Mouse (Mus musculus) left cerebral cortex, adult 2 months (tissue): ENCODE data around the gene Cyp27b1. TPM values are rescaled to one million over a fixed set of nuclear protein-coding genes. Genes with fewer than 3 reads are reported as not detected.
A peak's percentile ranks its signal among the peaks of the same experiment; 100 is the strongest.

Experiments
- DNase-seq, 2 experiments: peaks; one replicate each; pipeline ENCODE4 v3.0.0; 2021 to 2022; ENCODE audit warnings: low spot score in 2 of 2, mixed read lengths in 1 of 2; ENCODE audit errors: extremely low spot score in 1 of 2
- H3K27ac ChIP-seq: fragments of 200-600 bp; 2 replicates; pipeline ENCODE4 v1.8.1; 2022
- H3K4me3 ChIP-seq: fragments of 200-600 bp; 2 replicates; pipeline ENCODE4 v1.8.1; 2022
- CTCF ChIP-seq: fragments of 200-600 bp; IDR thresholded peaks from 2 replicates; pipeline ENCODE4 v1.8.1; 2022; ENCODE audit warnings: antibody characterized with exemption, mild to moderate bottlenecking, moderate library complexity
- intact Hi-C: fragments of 180-260 bp; cut with DNase I; formaldehyde crosslinking; loops from one replicate; pipeline ENCODE4 v1.15.1; 2025
- total RNA-seq, 2 experiments: library from RNA; stranded (reverse); gene quantifications; 2 replicates each; pipeline ENCODE4 v1.2.3; 2021

The Cyp27b1 gene
- total RNA-seq, 2 experiments from 2014 or later, result 0.36 to 0.77 TPM

- no peak overlapping the region for H3K4me3 ChIP-seq
- H3K27ac ChIP-seq, result no peak overlapping the region
- intact Hi-C loops, result no loop called here
- no peak for TF ChIP-seq CTCF
- no peak for DNase-seq
Observed at GRCm38 (mm10) chr10:127037641-127038040, 10.4 kb upstream of the Cyp27b1 start.

DNA sequence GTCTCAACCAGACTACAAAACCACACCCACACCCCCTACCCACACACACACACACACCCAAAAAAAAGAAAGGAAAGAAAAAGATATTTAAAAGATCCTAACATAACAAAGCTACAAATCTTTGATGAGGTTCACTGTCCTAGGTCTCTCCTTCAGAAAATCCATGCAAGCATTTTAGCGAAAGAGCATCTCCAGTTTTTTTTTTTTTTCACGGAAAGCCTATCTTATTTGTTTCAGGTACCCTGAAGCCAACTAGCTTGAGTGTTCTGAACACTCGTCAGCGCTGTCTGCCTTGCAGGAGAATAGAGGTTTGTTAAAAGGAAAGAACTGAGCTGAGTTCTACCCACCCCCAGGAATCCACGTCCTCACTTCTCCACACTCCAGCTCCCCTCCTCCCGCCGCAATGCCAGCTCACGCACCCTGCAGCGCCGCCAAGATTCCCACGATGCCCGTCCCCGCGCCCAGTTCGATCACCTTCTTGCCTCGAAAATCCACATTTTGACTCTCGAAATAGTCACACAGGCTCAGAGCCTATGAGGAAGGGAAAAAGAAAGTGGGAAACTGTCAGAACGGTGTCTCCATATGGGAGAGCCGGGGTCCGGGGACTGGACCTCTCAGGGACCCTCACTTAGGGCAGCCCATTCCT is 7.4 kb upstream of the Cyp27b1 start:
- H3K4me3 ChIP-seq, result peak overlapping the region; percentile 88
- no peak for TF ChIP-seq CTCF
- intact Hi-C loops, result no loop called here
- DNase-seq, result peak; percentile 48 to 61
- H3K27ac ChIP-seq, result peak overlapping the region; percentile 76

GRCm38 (mm10) chr10:127041274-127041766 is 6.7 kb upstream of the Cyp27b1 start, which contains the start of the genes Mettl1 and Eef1akmt3:
Mettl1 (plus strand) TSS chr10:127041414.
Eef1akmt3 (minus strand) TSS chr10:127041513.
- H3K27ac ChIP-seq, result peak within 1 kb of the TSS; percentile 76

DNA sequence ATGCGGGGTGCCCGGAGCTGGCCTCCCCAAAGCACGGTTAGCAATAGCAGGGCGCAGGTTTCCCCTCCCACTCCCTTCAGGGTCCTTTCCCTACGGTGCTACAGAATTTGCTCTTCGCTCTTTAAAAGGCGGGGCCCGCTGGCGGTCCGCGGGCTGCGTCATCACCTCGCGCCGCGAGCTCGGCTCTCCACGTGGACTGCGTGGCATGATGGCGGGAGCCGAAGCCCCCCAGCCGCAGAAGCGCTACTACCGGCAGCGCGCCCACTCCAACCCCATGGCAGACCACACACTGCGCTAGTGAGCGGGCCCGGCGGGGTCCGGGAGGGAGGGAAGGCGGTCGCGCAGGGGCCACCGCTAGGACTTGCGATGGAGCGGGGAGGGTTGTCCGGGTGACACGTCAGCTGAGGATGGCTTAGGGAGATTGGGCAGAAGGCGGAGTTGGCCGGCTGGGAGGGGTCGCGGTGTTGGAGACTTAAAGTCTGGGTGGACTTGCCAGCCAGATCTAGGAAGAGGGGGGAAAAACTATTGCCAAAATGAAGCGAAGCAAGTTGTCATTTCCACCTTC is 6.2 kb upstream of the Cyp27b1 start:
- Histone ChIP-seq H3K27ac (peak overlapping the region; percentile 76), H3K4me3 (peak overlapping the region; percentile 88)
- intact Hi-C loops, result no loop called here
- TF ChIP-seq CTCF, result no peak; the same call in 1 of the 2 replicates
- peak; percentile 88 to 89 for DNase-seq

More at GRCm38 (mm10) chr10:127041274-127041766, 6.7 kb upstream of the Cyp27b1 start, which contains the start of the genes Mettl1 and Eef1akmt3:
- peak within 1 kb of the TSS; percentile 88 for H3K4me3 ChIP-seq
- TF ChIP-seq CTCF, result no peak
- peak in 1 of 2 experiments; percentile 49 for DNase-seq
- intact Hi-C loops, result no loop called here

DNA sequence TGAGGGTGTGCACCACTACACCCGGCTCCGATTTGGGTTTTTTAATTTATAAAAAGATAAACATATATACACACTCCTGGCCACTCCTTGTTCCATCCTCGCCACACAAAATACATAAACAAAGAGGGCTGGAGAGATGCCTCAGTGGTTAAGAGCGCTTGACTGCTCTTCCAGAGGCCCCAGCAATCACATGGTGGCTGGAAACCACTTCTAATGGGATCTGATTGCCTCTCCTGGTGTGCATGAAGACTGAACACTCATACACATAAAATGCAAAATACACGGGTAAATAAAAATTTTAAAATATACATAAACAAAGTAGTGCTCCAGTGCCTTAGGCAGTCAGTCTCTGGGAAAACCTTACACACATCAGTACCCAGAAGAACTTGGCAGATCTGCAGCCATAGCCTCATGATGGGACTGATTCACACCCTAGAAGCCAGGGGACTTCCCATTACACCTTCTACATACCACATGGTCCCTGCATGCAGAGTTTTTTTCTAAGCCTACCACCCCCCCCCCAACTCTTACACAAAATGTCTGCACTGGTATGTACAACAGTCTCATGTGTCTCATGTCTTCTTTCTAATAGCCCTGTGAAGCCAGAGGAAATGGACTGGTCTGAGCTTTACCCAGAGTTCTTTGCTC is 5.5 kb upstream of the Cyp27b1 start:
- no peak for DNase-seq
- Histone ChIP-seq H3K4me3 (peak overlapping the region; percentile 88), H3K27ac (no peak overlapping the region; the same call in 1 of the 2 replicates)
- intact Hi-C loops, result no loop called here
- TF ChIP-seq CTCF, result no peak

DNA sequence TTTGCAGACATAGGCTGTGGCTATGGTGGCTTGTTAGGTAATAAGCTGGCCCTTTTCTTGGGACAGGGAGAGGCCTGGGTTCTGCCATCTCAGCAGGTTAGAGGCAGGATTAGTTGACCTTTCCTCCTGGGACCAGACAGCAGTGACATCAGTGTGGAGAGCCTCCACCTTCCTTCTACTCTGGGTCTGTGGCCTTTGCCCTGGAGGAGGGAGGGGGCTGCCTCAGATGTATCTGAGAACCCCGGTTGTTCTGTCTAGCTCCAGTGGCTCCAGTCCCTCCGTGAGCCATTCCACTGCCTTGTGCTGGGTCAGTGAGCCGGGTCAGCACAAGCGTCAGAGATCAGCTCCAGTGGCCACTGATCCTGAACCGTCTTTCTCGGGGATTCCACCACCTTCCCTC is 4.9 kb upstream of the Cyp27b1 start:
- intact Hi-C loops, result no loop called here
- no peak for TF ChIP-seq CTCF
- Histone ChIP-seq H3K27ac (no peak overlapping the region), H3K4me3 (no peak overlapping the region)
- DNase-seq, result no peak

DNA sequence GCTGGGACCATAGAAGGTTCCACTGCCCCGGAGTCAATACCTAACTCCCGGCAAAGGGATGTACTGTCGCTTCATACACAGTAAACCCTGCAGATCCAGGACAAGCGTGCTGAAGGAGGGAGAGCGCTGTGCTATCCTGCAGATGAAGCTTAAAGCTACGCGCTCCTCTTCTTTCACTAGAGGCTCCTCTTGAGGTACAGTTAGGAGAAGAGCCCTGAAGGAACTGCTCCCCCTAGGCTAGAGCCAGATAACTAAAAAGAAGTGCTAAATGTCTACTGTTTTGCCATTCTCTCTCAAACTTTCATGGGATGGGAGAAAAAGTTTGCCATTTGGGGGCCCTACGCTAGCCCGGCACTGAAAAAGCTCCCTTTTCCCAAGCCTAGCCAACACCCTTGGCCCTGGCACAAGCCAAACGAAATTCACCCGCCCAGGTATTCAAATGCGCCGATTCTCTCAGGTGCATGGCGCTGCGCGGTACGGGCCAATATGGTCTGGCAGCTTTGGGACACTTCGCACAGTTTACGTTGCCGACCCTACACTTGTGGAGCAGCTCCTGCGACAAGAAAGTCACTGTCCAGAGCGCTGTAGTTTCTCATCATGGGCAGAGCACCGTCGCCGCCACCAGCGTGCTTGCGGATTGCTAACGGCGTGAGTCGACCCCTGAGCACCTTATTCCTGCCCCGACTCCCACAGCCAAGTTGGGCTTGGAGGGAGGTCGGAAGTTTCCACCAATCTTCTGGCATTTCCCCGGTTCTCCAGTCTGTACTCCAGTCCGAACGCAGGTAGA is 751 bp downstream of the Cyp27b1 start:
- no peak for DNase-seq
- TF ChIP-seq CTCF, result peak; percentile 27; the same call in 1 of the 2 replicates
- intact Hi-C loops, result no loop called here
- H3K4me3 ChIP-seq, result no peak overlapping the region
- H3K27ac ChIP-seq, result no peak overlapping the region

DNA sequence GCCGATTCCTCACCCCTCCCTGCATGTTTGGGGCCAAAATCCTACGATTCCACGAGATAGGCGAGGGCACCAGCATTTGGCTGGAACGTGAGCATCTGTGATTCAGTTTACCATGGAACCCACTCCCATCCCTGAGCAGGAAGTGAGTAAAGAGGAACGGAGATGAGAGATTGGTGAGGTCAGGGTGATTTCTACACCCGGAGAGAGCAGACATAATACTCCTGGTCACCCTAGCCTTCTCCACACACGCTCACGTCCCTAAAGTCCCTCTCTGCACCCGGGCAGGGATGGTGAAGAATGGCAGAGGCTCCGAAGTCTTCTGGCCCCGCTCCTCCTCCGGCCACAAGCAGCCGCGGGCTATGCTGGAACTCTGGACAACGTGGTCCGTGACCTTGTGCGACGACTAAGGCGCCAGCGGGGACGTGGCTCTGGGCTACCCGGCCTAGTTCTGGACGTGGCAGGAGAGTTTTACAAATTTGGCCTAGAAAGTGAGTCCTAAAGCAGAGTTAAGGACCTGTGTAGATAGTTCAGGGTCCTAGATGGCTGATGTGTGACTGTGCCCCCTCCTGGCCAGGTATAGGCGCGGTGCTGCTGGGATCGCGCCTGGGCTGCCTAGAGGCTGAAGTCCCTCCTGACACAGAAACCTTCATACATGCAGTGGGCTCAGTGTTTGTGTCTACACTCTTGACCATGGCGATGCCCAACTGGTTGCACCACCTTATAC is 1.5 kb downstream of the Cyp27b1 start:
- H3K4me3 ChIP-seq, result no peak overlapping the region
- intact Hi-C loops, result no loop called here
- no peak; the same call in 1 of the 2 replicates for TF ChIP-seq CTCF
- no peak for DNase-seq
- H3K27ac ChIP-seq, result no peak overlapping the region

DNA sequence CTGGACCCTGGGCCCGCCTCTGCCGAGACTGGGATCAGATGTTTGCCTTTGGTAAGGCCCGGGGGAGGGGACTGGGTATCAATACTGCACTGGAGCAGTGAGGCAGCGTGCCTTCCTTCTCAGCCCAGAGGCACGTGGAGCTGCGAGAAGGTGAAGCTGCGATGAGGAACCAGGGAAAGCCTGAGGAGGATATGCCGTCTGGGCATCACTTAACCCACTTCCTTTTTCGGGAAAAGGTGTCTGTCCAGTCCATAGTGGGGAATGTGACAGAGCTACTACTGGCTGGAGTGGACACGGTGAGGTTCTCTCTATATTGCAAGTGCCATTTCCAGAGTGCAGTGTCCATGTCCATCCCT is 2.0 kb downstream of the Cyp27b1 start:
- Histone ChIP-seq H3K27ac (no peak overlapping the region), H3K4me3 (no peak overlapping the region)
- intact Hi-C loops, result no loop called here
- TF ChIP-seq CTCF, result no peak
- DNase-seq, result no peak

GRCm38 (mm10) chr10:127054646-127055045 is 6.6 kb downstream of the Cyp27b1 start:
- TF ChIP-seq CTCF, result no peak
- no peak for DNase-seq
- intact Hi-C loops, result no loop called here
- H3K27ac ChIP-seq, result no peak overlapping the region
- H3K4me3 ChIP-seq, result no peak overlapping the region

- Histone ChIP-seq H3K4me3 (no peak overlapping the region), H3K27ac (no peak overlapping the region)
- no peak for DNase-seq
- TF ChIP-seq CTCF, result no peak
- intact Hi-C loops, result no loop called here
Observed at GRCm38 (mm10) chr10:127055406-127055805, 7.4 kb downstream of the Cyp27b1 start.
